Mouse (Mus musculus): Measurements from ENCODE around the gene Reep6. TPM values are rescaled to one million over a fixed set of nuclear protein-coding genes. Genes with fewer than 3 reads are reported as not detected.

Gene Reep6
- polyA plus RNA-seq, 1 experiment: 50.1 TPM

DNA sequence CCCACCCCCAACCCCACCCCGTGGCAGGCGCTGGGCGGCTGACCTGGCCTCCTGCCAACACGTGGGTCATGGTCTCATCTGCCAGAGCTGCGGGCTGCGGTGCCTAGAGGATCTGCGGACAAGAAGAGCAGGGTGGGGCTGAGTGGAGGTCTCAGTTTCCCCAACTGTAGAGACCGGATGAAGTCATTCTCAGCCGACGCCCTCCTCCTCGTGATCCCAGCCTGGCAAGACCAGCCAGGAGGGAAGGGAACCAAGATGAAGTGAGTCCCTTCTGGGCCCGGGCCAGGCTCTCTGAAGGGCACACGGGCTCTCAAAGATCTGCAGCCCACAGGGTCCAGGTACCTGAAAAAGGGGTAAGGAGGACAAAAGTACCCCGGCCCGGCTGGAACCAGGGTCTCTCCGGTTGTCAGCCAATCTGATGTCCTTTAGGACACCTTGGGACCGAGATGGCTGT is 17.8 kb downstream of the Reep6 start:
- no peak for DNase-seq (ENCODE audit: low read depth, low spot score)

DNA sequence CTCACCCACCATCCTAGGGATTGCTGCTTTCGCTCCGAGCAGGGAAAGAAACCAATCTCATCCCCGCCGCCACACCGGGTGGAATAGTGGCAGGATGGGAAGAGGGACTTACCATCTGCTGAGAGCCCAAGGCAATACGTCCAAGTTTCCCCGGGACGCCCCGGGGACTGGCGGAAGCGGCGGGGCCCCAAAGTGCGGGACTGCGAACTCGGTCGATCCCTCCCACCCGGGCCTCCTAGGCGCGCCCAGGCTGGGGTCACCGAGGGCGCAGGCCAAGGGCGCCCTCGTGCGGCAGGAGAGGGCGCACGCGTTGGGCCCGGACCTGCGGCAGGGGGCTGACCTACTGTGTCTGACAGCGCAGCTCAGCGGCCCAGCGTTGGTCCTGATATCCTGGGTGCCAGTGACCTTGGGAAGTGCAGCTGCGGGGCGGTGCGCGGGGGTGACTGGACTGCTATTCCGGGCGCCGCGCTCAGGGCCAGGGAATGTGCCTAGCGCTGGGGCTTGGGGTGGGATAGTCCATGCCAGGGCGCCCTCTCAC is 18.6 kb downstream of the Reep6 start, which contains the start of gene Adamtsl5:
Adamtsl5 (minus strand) TSS at position 169 of the 538 bp plus-strand sequence.
- no peak for DNase-seq (ENCODE audit: low read depth, low spot score)
- WGBS: 1% methylated on average over 42 of the region's 42 CpGs

More for the DNA sequence above, 17.8 kb downstream of the Reep6 start:
- WGBS: 5% methylated on average over 17 of the region's 17 CpGs

DNA sequence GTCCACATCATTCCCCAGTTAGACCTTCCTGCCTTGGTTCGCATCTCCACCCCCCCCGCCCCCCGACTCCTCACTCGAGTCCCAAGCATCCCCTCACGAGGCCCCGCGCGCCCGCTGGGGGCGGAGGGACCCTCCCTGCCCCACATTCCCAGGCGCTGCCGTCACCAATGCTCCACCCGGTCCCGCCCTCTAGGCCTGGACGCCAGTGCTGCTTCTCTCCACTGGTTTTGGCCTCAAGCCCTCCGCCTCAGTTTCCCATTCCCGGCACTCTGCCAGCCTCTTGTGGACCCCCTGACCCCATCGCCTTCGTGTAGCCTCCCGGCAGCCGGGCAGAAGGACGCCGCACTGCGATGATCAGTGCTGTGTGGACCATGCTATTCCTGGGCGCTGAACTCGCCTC is 19.2 kb downstream of the Reep6 start:
- no peak for DNase-seq (ENCODE audit: low read depth, low spot score)
- 32% methylated on average over 26 of the region's 26 CpGs for WGBS

DNA sequence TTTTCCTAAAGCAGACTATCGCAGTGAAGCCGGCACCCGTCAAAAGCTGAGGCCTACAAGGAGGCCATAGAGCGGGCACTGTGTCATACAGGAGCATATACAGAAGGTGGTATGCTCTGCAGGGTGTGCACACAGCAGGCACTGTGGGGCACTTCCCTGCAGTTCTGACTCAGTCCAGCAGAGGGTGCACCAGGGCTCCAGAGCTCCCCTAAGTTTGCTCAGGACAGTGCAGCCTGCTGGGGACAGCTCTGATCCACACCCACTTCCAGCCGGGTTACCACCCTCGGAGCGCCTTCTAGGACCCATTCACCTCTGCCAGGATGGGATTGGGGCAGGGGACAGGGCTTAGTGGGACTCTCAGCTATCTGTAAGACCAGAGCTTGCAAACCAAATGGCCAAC is 20.5 kb downstream of the Reep6 start:
- 4% methylated on average over 7 of the region's 7 CpGs for WGBS
- no peak for DNase-seq (ENCODE audit: low read depth, low spot score)

DNA sequence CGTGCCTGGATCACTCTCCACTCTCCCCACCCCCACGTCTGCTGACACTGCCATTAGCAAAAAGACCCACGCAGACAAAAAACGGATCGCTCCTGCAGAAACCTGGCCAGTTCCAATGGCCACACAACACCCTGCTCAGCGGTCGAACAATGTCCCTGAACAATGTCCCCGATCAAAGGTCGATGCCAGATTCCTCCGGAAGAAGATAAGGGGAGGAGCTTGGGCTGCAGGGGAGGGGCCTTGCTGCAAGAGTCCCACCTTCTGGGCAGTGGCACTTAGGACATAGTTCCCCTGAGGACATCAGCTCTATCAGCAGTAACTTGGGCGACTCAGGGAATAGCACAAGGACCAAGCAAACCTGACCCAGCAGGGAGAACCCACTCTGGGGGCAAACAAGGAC is 22.1 kb downstream of the Reep6 start:
- WGBS: 20% methylated on average over 11 of the region's 11 CpGs
- no peak for DNase-seq (ENCODE audit: low read depth, low spot score)

DNA sequence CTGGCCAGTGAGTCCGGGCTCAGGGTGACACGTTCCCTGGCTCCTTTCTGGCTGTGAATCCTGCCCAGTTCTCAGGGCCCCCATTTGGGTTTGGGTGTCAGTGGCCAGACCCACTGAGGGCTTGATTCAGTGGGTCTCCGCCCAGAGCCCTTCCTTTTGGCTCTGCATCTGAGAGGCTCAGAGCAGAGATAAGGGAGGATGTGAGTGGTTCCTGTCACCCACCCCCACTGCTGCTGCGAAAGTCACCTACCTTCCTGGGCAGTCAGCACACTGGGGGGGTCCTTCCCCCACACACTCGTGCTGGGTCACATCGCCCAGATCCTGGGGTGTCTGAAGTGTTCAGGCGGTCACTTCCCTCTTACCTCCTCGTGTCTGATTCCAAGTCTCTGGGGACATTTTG is 23.0 kb downstream of the Reep6 start:
- WGBS: 61% methylated on average over 8 of the region's 8 CpGs
- no peak for DNase-seq (ENCODE audit: low read depth, low spot score)

DNA sequence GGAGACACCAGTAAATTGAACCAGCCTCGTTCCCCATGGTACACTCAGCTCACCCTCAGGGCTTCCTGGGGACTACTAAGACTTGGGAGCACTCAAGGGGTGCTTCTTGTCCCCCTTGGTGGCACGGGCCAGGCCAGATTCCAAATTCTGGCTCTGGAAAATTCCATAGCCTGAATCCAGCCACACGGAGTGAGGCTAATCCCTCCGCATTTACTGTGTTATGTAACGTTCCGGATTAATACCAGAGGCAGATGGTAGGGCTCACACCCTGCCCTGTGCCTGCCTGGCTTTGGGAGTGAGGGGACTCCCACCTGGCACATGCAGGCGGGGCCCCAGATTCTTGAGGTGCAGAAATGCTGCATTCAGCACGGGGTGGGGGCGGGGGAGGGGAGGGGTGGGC is 25.7 kb downstream of the Reep6 start:
- no peak for DNase-seq (ENCODE audit: low read depth, low spot score)
- WGBS: 22% methylated on average over 9 of the region's 9 CpGs

DNA sequence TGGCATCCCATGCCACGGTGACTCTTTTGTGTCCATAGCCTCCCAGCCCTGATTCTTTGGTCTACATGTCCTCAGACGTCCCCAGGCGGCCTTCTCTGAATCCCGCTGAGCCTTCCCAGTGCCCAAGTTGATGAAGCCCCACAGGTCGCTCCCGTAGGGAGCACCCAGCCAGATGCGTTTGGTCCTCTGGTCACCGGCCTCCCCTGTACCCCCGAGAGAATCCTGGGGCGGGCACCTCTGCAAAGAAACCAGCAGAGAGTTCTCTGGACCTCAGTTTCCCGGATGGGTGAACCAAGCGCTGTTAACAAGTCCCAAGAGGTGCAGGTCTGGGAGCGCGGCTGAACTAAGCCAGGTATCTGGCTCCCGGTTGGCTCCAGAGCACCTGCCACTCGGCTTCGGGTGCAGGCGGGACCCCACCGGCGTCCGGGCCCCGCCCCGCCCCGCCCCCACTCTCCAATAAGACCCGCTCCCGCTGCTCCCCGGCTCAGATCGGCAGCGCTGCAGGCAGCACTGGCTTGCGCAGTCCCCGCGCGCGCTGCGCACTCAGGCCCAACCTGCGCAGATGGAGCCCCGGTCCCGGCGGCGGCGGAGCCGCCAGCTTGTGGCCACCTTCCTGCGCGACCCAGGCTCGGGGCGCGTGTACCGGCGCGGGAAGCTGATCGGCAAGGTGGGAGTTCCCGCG is 26.4 kb downstream of the Reep6 start, which contains the start of gene Plk5:
Plk5 (plus strand) TSS at position 459 of the 682 bp plus-strand sequence.
- no peak for DNase-seq (ENCODE audit: low read depth, low spot score)
- 2% methylated on average over 53 of the region's 53 CpGs for WGBS

DNA sequence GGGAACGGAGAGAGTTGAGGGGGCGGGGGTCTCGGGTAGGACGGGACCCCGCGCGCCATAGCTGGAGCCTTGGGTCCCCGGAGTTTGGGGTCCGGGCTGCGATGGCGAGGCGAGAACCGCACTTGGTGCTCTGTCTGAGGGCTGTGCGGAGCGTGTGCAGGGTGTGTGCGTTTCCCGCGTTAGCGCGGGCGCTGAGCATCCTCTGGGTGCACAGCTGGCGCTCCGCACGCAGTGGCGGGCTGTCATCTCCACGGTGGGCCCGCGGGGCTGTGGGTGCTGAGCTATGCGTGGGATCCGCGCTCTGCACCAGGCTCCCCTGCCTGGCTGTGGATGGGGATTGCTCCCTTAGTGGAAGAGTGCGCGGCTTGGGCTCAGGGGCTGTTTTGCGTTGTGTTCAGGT is 27.0 kb downstream of the Reep6 start:
- no peak for DNase-seq (ENCODE audit: low read depth, low spot score)
- WGBS: 4% methylated on average over 34 of the region's 34 CpGs

DNA sequence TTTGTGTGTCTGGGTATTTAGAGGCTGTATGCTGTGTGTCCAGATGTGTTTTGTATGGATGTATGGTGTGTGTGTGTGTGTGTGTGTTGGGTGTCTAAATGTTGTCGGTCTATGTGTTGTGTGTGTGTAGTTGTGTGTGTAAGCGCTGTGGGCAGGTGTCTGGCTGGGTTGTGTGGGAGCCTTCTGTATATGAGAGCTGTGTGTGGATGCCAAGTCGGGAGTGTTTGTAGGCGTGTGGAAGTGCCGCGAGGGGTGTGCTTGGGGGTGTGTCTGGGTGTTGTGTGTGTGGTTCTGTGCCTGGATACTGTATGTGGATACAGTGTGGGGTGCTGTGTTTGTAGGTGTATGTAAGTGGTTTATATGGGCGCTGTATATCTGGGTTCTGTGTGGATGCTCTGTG is 27.6 kb downstream of the Reep6 start:
- 23% methylated on average over 7 of the region's 7 CpGs for WGBS
- no peak for DNase-seq (ENCODE audit: low read depth, low spot score)

DNA sequence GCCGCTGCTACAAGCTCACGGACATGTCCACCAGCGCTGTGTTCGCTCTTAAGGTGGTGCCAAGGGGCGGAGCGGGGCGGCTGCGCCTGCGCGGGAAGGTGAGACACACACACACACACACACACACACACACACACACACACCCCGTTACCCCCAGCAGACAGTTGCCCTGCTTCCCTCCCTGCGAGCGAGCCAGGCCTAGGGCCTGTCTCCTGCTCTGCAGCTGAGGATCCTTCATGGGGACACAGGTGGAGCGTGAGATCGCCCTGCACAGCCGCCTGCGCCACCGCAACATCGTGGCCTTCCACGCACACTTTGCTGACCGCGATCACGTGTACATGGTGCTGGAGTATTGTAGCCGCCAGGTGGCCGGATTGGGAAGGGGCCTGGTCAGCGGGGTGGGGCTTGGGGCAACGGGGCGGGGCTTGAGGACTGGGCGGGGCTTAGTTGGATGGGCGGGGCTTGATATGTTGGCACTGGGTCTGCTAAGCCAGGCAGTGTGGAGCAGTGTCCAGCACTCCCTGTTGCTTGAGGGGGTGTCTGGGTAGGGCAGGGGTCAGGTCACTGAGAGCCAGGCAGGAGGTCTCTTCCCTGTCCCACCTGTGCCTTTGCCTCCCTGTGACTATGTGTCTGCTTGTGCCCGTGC is 28.4 kb downstream of the Reep6 start:
- no peak for DNase-seq (ENCODE audit: low read depth, low spot score)
- 7% methylated on average over 30 of the region's 31 CpGs for WGBS

DNA sequence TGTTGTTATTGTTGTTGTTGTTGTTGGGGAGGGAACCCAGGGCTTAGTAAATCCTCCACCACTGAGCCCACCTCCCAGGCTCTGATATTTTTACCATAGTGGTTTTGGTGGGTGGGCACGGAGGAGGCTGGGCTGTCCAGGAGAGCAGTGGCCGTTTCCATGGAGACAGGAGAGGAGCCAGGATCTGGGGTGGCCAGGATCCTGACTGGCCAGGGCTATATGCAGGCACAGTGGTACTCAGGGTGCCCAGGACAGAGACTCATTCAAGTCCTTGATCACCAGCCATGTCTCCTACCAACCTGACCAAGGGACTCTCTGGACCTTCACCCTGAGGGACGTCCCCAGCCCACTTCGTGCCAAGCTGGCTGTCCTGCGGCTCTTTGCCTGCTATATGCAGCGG is 34.0 kb downstream of the Reep6 start:
- WGBS: 41% methylated on average over 6 of the region's 6 CpGs
- DNase-seq (ENCODE audit: low read depth, low spot score): no peak

DNA sequence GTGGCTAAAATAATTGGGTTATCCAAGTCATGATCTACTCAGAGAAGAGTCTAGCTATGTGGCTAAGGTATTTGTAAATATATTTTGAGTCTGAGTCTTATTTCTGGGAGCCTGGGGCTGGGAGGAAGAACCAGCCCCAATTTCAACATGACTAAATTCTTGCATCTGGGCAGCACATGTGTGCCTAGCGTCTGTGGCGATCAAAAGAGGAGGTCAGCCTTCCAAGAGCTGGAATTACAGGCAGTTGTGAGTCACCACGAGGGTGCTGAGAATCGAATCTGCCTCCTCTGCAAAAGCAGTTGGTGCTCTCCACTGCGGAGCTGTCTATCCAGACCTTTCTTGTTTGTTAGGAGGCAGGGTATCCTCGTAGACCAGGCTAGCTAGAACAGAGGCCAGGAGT is 36.0 kb downstream of the Reep6 start:
- DNase-seq (ENCODE audit: low read depth, low spot score): no peak
- 61% methylated on average over 6 of the region's 6 CpGs for WGBS

DNA sequence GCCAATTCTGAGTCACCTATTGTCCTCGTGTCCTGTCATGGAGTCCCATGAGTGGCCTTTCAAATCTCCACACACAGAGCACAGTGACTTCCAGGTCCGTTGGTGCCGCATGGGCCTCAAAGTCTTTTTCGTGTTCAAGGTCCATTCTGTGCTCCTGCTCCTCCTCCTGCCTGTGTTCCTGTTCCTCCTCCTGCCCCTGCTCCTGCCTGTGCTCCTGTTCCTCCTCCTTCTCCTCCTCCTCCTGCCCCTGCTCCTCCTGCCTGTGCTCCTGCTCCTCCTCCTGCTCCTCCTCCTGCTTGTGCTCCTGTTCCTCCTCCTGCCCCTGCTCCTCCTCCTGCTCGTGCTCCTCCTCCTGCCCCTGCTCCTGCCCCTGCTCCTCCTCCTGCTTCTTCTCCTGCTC is 38.2 kb downstream of the Reep6 start:
- no peak for DNase-seq (ENCODE audit: low read depth, low spot score)
- 30% methylated on average over 5 of the region's 5 CpGs for WGBS

DNA sequence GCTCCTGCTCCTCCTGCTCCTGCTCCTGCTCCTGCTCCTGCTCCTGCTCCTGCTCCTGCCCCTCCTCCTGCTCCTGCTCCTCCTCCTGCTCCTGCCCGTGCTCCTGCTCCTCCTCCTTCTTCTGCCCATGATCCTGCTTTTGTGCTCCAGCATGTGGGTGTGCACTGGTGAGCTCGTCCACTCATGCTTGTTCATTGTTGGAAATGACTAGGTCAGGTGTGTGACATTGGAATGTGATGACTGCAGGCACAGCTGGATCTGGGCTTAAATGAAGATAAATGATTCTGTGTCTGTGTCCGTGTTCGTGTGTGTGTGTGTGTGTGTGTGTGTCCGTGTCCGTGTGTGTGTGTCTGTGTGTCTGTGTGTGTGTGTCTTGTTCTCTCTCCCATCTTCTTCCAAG is 38.6 kb downstream of the Reep6 start:
- no peak for DNase-seq (ENCODE audit: low read depth, low spot score)
- 86% methylated on average over 6 of the region's 6 CpGs for WGBS

DNA sequence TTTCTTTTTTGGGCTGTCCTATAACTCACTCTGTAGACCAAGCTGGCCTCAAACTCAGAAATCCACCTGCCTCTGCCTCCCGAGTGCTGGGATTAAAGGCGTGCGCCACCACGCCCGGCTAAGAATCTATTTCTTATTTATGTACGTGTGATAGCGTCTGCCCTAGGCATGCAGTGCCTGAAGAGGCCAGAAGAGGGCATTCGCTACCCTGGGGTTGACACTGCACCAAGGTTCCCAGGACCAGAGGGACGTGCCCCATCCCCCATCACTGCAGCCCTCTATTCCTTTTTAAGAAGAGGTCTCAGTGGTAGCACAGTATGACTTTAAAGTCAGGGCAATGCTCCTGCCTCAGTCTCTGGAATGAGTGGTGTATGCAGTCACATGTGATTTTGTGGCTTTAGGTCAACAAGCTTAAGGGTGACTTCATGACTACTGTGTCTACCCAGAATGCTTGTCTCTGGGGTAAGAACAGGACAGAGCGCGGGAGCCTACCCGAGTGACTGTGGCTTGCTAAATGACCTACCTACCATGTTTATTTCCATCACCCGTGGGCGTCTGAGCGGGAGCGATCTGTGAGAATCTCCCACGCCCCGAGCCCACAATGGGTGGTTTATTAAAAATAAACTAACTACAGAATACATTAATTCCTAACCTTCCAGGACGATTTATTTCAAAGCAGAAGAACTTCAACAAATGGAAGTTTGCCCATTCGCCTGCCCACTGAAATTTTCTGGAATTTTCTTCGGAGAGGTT is 40.4 kb downstream of the Reep6 start:
- 74% methylated on average over 21 of the region's 21 CpGs for WGBS
- no peak for DNase-seq (ENCODE audit: low read depth, low spot score)

DNA sequence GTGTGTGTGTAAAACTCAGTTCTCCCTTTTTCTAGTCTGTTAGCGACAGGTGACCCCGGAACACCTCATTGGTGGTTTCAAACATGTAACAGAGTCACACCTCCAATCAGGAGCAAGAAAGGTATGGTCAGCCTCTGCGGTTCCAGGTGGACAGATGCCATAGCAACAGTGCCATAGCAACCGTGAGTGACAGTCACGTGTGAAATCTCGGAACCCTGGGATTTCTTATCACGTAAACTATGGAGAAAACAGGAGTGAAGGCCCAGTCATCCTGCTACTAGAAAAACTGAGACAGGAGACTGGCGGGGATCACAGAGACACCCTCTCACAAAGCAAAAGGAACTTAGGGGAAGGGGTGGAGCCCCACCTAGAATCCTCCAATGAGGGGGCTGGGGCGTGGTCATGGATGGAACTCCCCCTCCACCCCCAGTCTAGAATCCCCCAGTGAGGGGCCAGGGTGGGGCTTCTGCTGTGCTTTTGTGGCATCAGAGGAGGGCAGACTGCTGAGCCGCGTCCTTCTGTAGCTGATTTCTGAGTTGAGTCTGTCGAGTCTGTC is 41.7 kb downstream of the Reep6 start:
- DNase-seq (ENCODE audit: low read depth, low spot score): no peak
- WGBS: 9% methylated on average over 12 of the region's 12 CpGs

DNA sequence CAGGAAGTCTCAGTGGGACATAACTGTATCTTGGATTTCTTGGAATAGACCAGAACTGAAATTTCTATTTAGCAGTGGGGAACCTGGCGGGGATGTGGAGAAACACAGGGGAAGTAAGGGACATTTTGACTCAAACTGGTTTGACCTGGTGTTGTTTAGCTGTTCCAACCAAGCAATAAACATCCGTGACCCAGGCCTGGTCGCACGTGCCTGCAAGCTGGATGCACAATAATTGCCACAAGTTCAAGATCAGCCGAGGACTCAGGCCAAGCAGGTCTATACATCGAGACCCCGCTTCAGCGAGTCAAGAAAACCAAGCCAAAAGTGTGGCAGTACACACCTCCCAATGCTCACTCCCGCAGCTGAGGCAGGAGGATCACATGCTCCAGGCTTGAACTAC is 42.2 kb downstream of the Reep6 start:
- DNase-seq (ENCODE audit: low read depth, low spot score): no peak
- 50% methylated on average over 9 of the region's 9 CpGs for WGBS

DNA sequence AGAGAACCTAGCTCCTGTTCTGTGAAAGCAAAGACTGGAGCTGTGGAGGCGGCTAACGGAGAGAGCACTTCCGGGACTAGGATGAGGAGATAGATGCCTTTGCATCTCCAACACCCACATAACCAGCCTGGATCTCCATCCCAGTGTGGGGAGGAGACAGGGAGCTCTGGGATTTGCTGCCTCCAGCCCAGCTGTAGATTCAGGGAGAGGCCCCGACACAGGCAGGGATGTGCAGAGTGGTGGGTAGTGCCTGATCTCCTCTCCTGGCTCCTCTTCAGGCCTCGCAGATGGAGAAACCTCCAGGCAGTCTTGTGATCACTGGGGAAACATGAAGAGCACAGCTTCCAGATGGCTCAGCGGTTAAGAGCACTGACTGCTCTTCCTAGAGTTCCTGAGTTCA is 43.0 kb downstream of the Reep6 start:
- WGBS: 84% methylated on average over 6 of the region's 6 CpGs
- DNase-seq (ENCODE audit: low read depth, low spot score): no peak

DNA sequence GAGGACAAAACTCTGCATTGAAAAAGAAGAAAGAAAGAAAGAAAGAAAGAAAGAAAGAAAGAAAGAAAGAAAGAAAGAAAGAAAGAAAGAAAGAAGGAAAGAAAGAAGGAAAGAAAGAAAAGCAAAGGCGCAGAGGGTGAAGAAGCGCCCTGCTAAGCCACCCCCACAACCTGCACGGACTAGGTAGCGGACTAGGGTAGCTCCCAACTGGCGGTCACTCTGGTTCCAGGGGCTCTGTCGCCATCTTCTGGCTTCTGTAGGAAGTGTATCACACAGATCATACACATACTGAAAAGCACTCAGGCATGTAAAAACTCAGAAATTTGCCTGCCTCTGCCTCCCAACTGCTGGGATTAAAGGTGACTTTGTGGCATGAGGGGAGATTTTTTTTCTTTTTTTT is 44.3 kb downstream of the Reep6 start:
- 25% methylated on average over 6 of the region's 6 CpGs for WGBS

More for the DNA sequence above, 44.3 kb downstream of the Reep6 start:
- no peak for DNase-seq (ENCODE audit: low read depth, low spot score)

Data from large intestine, adult 2 months (tissue).